29 mouse cellular contexts compared by ENCODE assay signal in the genomic region with DNA sequence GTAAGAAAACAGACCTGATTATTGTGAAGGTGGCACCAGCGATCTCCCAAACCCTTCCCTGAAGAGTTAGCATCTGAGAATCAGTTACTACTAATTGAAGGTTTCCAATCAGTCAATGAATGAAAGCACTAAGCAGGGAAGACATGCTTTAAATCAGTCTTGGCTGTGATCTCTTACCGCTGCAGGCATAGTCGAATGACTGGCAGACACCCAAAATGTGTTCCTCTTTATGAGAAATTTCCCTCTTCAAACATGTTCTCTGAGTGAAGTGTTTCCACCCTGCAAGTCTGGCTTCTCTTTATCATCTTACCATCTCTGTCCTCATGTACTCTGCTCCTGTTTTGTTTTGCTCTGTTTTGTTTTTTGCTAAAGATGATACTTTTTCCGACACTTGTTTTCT. TPM values are rescaled to one million over a fixed set of nuclear protein-coding genes. Genes with fewer than 3 reads are reported as not detected.
DNase-seq lines count a peak whose midpoint lies in the region; ATAC-seq and TF ChIP-seq lines count a peak whose summit lies in the region.
"Had no signal": no experiment of that assay in that cellular context is flagged by ENCODE, and none has a peak within 500 bp of the region (broad histone marks: within the 10 kb centered on the region; RNA-seq: fewer than 3 reads in every experiment).

No protein-coding gene starts in this region.

- intact Hi-C loops in heart, postnatal 36 days (cut with DNase I), result no loop called here

- H3K4me2 ChIP-seq in limb, embryonic 14.5 days (replicated peaks; ENCODE audit: low read depth, low read length, severe bottlenecking), result no peak overlapping the region
- no peak overlapping the region for H3K4me2 ChIP-seq in neural tube, embryonic 15.5 days
- H3K4me2 ChIP-seq: embryonic facial prominence, embryonic 12.5 days; forebrain, embryonic 13.5 days; heart, embryonic 12.5 days had no signal

- no peak overlapping the region for H3K9ac ChIP-seq in limb, embryonic 14.5 days (ENCODE audit: low read depth, low read length, severe bottlenecking)
- H3K9ac ChIP-seq in neural tube, embryonic 15.5 days (replicated peaks), result no peak overlapping the region
- H3K9ac ChIP-seq: embryonic facial prominence, embryonic 12.5 days; forebrain, embryonic 13.5 days; heart, embryonic 12.5 days had no signal

- ATAC-seq in limb, embryonic 14.5 days (ENCODE audit: low FRiP score, low read depth), result no peak
- no peak for ATAC-seq in neural tube, embryonic 15.5 days (ENCODE audit: low FRiP score)
- ATAC-seq: CD4-positive, CD25-positive, alpha-beta regulatory T cell, adult 4 months; forebrain, embryonic 13.5 days; hindbrain, embryonic 16.5 days; inflammation-experienced regulatory T-cells, adult 6 months; intestine, postnatal 0 days had no signal

- H3K4me3 ChIP-seq in limb, embryonic 14.5 days (replicated peaks; ENCODE audit: low read length), result no peak overlapping the region
- H3K4me3 ChIP-seq in limb, embryonic 10.5 days, result no peak overlapping the region
- H3K4me3 ChIP-seq in neural tube, embryonic 15.5 days (replicated peaks), result no peak overlapping the region
- H3K4me3 ChIP-seq: embryonic facial prominence, embryonic 12.5 days; forebrain, embryonic 13.5 days; heart, embryonic 12.5 days had no signal

- no peaks in the 10 kb centered on the region for H3K9me3 ChIP-seq in limb, embryonic 14.5 days (ENCODE audit: control insufficient read depth, low read length)
- H3K9me3 ChIP-seq in limb, embryonic 10.5 days (replicated peaks), result no peaks in the 10 kb centered on the region
- no peaks in the 10 kb centered on the region for H3K9me3 ChIP-seq in neural tube, embryonic 15.5 days (replicated peaks)
- H3K9me3 ChIP-seq: embryonic facial prominence, embryonic 12.5 days; forebrain, embryonic 13.5 days; G1E; heart, embryonic 12.5 days had no signal

- TF ChIP-seq POLR2A in limb, embryonic 14.5 days (IDR thresholded peaks at IDR 0.05; ENCODE audit: borderline replicate concordance, extremely low read depth, insufficient read depth, insufficient read length), result no peak

- DNase-seq in cerebellum, postnatal 10 days, result peak; percentile 13 to 20
- no peak for DNase-seq in cerebellum, adult 11 months
- peak; percentile 50 for DNase-seq in limb, embryonic 14.5 days (ENCODE audit: low spot score)
- DNase-seq in limb, embryonic 10.5 days (ENCODE audit: low spot score), result no peak
- peak; percentile 28 for DNase-seq in brain, adult 2 months (ENCODE audit: low read depth, low spot score)
- DNase-seq in heart, postnatal 36 days, result no peak
- DNase-seq: adrenal gland, adult 8-10 months; adrenal gland, postnatal 36 days; B cell, adult 2 months; cerebellum, adult 18-20 months; cerebellum, postnatal 14 days; embryo, embryonic 11 days; gastrocnemius, postnatal 14 days had no signal

- no peak overlapping the region for H3K27ac ChIP-seq in limb, embryonic 14.5 days (replicated peaks; ENCODE audit: low read depth, low read length)
- H3K27ac ChIP-seq in limb, embryonic 10.5 days, result no peak overlapping the region
- no peak overlapping the region for H3K27ac ChIP-seq in neural tube, embryonic 15.5 days (replicated peaks)
- H3K27ac ChIP-seq: embryonic facial prominence, embryonic 12.5 days; forebrain, embryonic 13.5 days had no signal

- no peaks in the 10 kb centered on the region for H3K36me3 ChIP-seq in limb, embryonic 14.5 days (ENCODE audit: control insufficient read depth, insufficient read depth, low read length)
- no peaks in the 10 kb centered on the region for H3K36me3 ChIP-seq in limb, embryonic 10.5 days
- H3K36me3 ChIP-seq in neural tube, embryonic 15.5 days, result no peaks in the 10 kb centered on the region
- H3K36me3 ChIP-seq: embryonic facial prominence, embryonic 12.5 days; G1E; heart, embryonic 12.5 days had no signal

- 72% methylated on average over 4 of the region's 4 CpGs for WGBS in limb, embryonic 14.5 days
- 92% methylated on average over 4 of the region's 4 CpGs for WGBS in limb, embryonic 10.5 days
- WGBS in neural tube, embryonic 15.5 days, result 81% methylated on average over 4 of the region's 4 CpGs

- peaks cover 10% of the 10 kb centered on the region for H3K4me1 ChIP-seq in limb, embryonic 14.5 days (ENCODE audit: control insufficient read depth, insufficient read depth, low read length)
- H3K4me1 ChIP-seq in limb, embryonic 10.5 days, result peaks cover 15% of the 10 kb centered on the region
- peaks cover 13% of the 10 kb centered on the region for H3K4me1 ChIP-seq in neural tube, embryonic 15.5 days

- peaks cover 12% of the 10 kb centered on the region for H3K27me3 ChIP-seq in limb, embryonic 14.5 days (ENCODE audit: control insufficient read depth, insufficient read depth, low read length)
- H3K27me3 ChIP-seq in limb, embryonic 10.5 days (ENCODE audit: low read depth, poor library complexity, severe bottlenecking), result peaks cover 36% of the 10 kb centered on the region
- H3K27me3 ChIP-seq in neural tube, embryonic 15.5 days (replicated peaks), result peaks cover 13% of the 10 kb centered on the region

RNA-seq across cellular contexts. Expression of a gene that starts 2.8 kb away (rescaled TPM):
- polyA plus RNA-seq in limb, embryonic 14.5 days (2012; rRNA removed), result 1.6 and 1.7 TPM in 2 replicates
- polyA plus RNA-seq in limb, embryonic 14.5 days (2014; fragmentation: Nextera tagmentation; extraction: Ambion mirVana), result 1.9 and 2.0 TPM in 2 replicates
- 0.31 and 0.65 TPM in 2 replicates for polyA plus RNA-seq in limb, embryonic 10.5 days (2016; fragmentation: Nextera tagmentation; extraction: Ambion mirVana)
- total RNA-seq in heart, postnatal 36 days (2021), result not detected
- polyA plus RNA-seq in neural tube, embryonic 15.5 days (2015; fragmentation: Nextera tagmentation; extraction: Ambion mirVana), result 2.6 and 2.7 TPM in 2 replicates
- total RNA-seq: adrenal gland, adult 8-10 months; adrenal gland, postnatal 36 days; common myeloid progenitor, adult 5-6 weeks; G1E; gastrocnemius, adult 18-20 months; gastrocnemius, postnatal 14 days; granulocyte monocyte progenitor cell, adult 5-6 weeks; heart, adult 8-10 months; heart, postnatal 25 days had no signal
- polyA plus RNA-seq: CD4-positive, CD25-positive, alpha-beta regulatory T cell, adult 4 months; forebrain, embryonic 13.5 days; G1E; heart, embryonic 12.5 days; heart, embryonic 16.5 days; hindbrain, embryonic 11.5 days; inflammation-experienced regulatory T-cells, adult 6 months had no signal

RNA-seq across cellular contexts. Expression of a gene that starts 29.8 kb away (rescaled TPM):
- polyA plus RNA-seq in limb, embryonic 14.5 days (2012; rRNA removed), result not detected in 2 replicates
- polyA plus RNA-seq in limb, embryonic 14.5 days (2014; fragmentation: Nextera tagmentation; extraction: Ambion mirVana), result not detected in 2 replicates
- not detected in 2 replicates for polyA plus RNA-seq in limb, embryonic 10.5 days (2016; fragmentation: Nextera tagmentation; extraction: Ambion mirVana)
- not detected for total RNA-seq in heart, postnatal 36 days (2021)
- not detected in 2 replicates for polyA plus RNA-seq in neural tube, embryonic 15.5 days (2015; fragmentation: Nextera tagmentation; extraction: Ambion mirVana)
- total RNA-seq: adrenal gland, adult 8-10 months; adrenal gland, postnatal 36 days; common myeloid progenitor, adult 5-6 weeks; G1E; gastrocnemius, adult 18-20 months; gastrocnemius, postnatal 14 days; granulocyte monocyte progenitor cell, adult 5-6 weeks; heart, adult 8-10 months; heart, postnatal 25 days had no signal
- polyA plus RNA-seq: CD4-positive, CD25-positive, alpha-beta regulatory T cell, adult 4 months; embryonic facial prominence, embryonic 12.5 days; forebrain, embryonic 13.5 days; G1E; heart, embryonic 12.5 days; heart, embryonic 16.5 days; hindbrain, embryonic 11.5 days; hindbrain, embryonic 16.5 days; inflammation-experienced regulatory T-cells, adult 6 months; intestine, postnatal 0 days had no signal

RNA-seq across cellular contexts. Expression of a gene that starts 56.2 kb away (rescaled TPM):
- 11.7 and 13.3 TPM in 2 replicates for polyA plus RNA-seq in limb, embryonic 14.5 days (2012; rRNA removed)
- 15.9 and 18.5 TPM in 2 replicates for polyA plus RNA-seq in limb, embryonic 14.5 days (2014; fragmentation: Nextera tagmentation; extraction: Ambion mirVana)
- polyA plus RNA-seq in limb, embryonic 10.5 days (2016; fragmentation: Nextera tagmentation; extraction: Ambion mirVana), result 9.8 and 10.6 TPM in 2 replicates
- total RNA-seq in heart, postnatal 36 days (2021), result 10 to 100 TPM; 24.8 to 30.5 TPM
- polyA plus RNA-seq in neural tube, embryonic 15.5 days (2015; fragmentation: Nextera tagmentation; extraction: Ambion mirVana), result 15.0 and 15.2 TPM in 2 replicates

Comparison
In these comparisons a context has a peak if more than half of its experiments do, and no peak if none do; other contexts are left out.
1. DNase-seq: peak in cerebellum, postnatal 10 days (2 of 2), limb, embryonic 14.5 days (single experiment) and brain, adult 2 months (single experiment); none in cerebellum, adult 11 months (single experiment), limb, embryonic 10.5 days (single experiment) and heart, postnatal 36 days (0 of 2).